Mouse (Mus musculus) layer of hippocampus, postnatal 36 days (tissue): ENCODE results near the gene Entpd1. TPM values are rescaled to one million over a fixed set of nuclear protein-coding genes. Genes with fewer than 3 reads are reported as not detected.

ENCODE experiments used
- total RNA-seq, 2 experiments: library from RNA; stranded (reverse); gene quantifications; 2 replicates each; pipeline ENCODE4 v1.2.3; 2021

Entpd1 gene
- total RNA-seq, 2 experiments from 2014 or later, result 17.6 to 20.4 TPM

Other genes with a start within 250 kb of the Entpd1 start
- 100 to 1,000 TPM; 195 to 227 TPM for gene Sorbs1, start 98.6 kb upstream of the Entpd1 start, total RNA-seq
- gene Aldh18a1, start 23.9 kb upstream of the Entpd1 start, total RNA-seq, result 10 to 100 TPM; 22.8 to 23.0 TPM
- 10 to 100 TPM; 14.4 to 17.1 TPM for gene Tctn3, start 133 bp upstream of the Entpd1 start, total RNA-seq
- under 1 TPM; 0.15 to 0.40 TPM for gene Cc2d2b, start 136.4 kb downstream of the Entpd1 start, total RNA-seq
- gene Ccnj, start 218.9 kb downstream of the Entpd1 start, total RNA-seq, result 1 to 10 TPM; 7.8 to 7.9 TPM